Mouse (Mus musculus) CD4-positive helper T cell, adult 2 months (primary cell): ENCODE data around the gene Proser3.
"Not testable (repeated sequence)": the region's sequence is repeated elsewhere in the genome, so short reads cannot be mapped to it uniquely, and the experiment has no call there.

Experiments
- DNase-seq: peaks from one replicate; pipeline ENCODE4 v3.0.0-alpha.2; 2012; ENCODE audit warnings: low read depth, missing footprints, low spot score

Gene Proser3

DNA sequence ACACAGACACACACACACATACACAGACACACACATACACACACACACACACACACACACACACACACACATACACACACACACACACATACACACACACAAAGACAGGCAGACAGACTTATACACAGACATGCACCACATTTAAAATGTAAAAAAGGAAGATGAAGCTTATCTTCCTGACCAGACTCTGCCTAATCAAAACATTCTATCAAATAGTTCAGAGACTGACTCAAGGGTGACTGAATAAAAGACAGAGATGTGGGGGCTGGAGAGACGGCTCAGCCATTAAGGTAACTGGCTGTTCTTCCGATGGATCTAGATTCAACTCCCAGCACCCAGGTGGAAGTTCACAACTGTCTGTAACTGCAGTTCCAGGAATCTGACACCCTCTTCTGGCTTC lies 7.8 kb downstream of the Proser3 start:
- DNase-seq: no peak

GRCm38 (mm10) chr7:30540572-30540971 lies 11.5 kb downstream of the Proser3 start:
- no peak for DNase-seq

DNA sequence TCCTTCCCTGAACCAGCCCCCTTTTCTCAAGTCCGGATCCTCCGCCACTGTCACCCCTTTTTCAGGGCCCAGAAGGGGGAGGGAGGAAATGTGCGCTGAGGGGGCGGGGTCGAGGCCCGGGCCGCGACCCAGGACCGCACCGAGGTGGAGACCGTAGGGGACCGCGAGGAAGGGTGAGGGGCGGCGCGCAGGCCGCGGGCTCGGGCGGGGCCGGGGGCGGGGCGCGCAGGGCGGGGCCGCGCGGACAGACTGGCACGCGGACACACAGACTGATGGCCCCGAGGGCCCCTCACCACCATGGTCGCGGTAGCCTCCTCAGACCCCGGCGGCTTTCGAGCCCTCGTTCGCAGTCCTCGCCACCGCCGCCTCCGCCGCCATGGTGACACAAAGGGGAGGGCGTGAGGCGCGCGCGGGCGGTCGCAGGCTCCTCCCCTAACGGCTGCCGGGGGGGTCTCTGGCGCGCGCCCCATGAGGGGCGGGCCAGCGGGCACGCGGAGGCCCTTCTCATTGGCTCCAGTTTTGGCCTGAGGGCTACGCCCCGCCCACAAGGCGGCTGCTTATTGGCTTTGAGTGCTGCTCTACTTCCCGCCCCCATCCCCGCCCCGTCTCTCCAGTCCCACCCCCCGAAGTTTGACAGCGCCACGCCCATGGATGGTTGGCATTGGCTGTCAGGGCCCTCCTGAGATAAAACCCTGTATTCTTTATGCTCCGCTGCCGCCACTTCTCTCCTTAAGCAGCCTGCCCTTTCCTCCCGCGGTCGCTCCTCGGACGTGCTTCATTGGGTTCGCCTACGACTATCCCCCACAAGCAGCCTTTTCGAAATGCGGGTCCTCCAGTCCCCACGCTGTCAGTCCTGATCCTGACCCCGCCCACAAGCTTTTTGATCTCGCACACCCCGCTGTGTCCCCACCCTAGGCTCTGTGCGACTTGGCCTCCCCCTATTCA lies 17.2 kb downstream of the Proser3 start, which contains the start of gene Arhgap33:
Gene Arhgap33 (minus strand): TSS at position 428 of the 945 bp plus-strand sequence.
- peak; percentile 98 for DNase-seq

- no peak for DNase-seq
These were observed 18.0 kb downstream of the Proser3 start for GRCm38 (mm10) chr7:30533941-30534632.

DNA sequence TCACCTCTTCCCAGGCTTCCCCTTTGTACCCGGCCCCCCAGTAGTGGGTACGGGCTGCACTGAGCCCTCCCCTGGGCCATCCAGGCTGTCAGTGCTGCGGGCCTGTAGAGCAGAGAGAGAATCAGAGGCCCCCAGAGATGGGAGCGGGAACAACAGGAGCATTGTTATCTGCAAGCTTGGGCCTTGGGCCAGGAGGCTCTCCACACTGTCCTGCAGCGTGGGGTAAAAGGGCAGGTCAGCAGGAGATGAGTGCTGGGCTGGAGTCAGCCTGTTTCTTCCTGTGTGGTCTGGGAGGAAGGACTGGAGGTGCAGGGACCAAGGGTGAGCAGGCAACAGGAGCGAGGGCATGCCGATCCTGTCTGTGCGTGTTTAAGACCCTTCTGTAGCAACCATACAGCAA lies 19.2 kb downstream of the Proser3 start:
- DNase-seq: no peak

GRCm38 (mm10) chr7:30531291-30531815 lies 20.7 kb downstream of the Proser3 start:
- no peak for DNase-seq

DNA sequence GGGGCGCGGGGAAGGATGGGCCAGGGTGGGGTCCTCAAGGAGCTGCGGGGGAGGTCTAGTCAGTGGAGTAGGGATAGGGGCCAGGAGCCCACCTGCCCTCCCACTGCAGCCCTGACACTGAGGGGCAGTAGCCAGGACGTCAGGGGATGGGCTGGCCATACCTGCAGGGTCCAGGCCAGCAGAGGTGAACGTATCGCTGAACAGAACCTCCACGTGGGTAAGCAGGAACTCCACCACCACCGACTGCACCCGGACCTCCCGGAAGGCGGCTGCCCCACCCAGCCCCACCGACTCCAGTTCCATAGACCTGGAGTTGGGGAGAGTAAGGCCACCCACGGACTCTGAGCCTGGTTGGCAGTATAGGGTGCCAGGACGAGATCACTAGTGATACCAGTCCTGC lies 25.1 kb downstream of the Proser3 start:
- no peak for DNase-seq

GRCm38 (mm10) chr7:30526399-30526798 lies 25.7 kb downstream of the Proser3 start:
- no peak for DNase-seq

DNA sequence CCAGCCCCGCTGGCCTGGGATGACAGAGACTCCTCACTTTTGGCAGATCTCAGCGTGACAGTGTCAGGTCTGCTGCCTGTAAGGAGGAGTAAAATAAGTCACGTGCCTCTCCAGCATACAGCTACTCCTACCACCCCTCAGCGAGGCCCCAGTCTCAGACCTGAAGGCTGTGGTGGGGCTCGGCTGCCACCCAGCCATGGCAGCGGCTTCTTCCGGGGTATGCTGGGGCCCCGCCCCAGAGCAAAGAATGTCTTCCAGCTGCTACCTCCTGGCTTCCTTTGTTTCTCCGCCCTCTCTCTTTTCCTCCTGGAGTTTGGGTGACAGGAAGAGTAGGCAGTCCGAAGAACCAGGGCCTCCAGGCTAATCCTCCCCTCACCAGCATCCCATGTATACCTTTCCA lies 26.1 kb downstream of the Proser3 start:
- no peak for DNase-seq

GRCm38 (mm10) chr7:30524487-30524886 lies 27.6 kb downstream of the Proser3 start:
- no peak for DNase-seq

GRCm38 (mm10) chr7:30522871-30523270 lies 29.2 kb downstream of the Proser3 start:
- no peak for DNase-seq

GRCm38 (mm10) chr7:30520856-30521255 lies 31.2 kb downstream of the Proser3 start:
- DNase-seq: no peak

DNA sequence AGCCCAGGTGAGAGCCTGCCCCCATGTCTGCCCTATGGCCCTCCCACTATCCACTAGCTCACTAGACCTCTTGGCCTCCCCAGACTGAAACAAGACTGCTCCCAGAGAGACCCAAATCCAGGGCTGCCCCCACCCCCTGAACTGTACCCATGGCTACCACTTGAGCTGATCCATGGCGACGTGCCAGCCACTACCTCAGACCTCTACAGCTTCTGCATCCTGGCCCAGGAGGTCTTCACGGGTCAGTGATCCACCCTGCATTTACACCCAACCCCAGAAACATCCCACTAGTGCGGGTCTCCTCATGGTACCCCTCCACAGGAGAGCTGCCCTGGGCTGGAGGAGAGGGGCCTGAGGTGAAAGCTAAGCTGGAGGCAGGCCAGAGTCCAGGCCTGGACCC lies 31.7 kb downstream of the Proser3 start:
- no peak for DNase-seq

GRCm38 (mm10) chr7:30518325-30518724 lies 33.8 kb downstream of the Proser3 start:
- no peak for DNase-seq

DNA sequence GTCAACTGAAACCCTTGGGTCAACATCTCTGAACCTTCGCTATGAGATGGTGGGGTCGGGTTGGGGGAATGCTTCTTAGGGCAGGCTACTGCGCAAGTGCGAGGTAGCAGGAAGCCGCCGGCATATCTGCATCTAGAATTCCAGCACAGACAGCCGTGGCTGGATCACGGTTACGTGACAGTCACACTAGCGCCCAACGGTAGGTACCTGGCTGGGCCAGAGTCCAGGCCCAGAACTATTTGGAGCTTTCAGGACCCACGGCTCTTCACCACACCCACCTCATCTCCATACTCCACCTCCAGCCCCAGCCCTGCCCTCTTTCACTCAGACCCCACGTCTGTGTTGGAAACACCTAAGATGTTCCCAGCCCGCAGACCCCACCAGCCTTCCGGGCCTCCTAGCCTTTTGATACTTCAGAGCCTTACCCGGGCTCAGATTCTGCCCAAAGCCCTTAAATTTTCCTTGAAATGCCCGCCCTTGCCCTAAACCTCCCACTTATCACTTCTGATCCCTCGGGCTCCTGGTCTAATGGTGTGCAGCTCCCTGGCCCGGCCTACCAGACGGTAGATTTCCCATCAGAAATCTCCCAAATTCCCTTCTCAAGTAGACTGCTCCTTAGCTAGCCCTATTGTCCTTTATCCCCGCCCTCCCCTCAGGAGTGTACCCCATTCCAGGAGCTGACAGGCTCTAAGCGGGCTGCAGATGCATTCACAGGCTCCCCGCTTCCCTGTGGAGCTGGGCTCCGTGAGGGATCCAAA lies 36.9 kb downstream of the Proser3 start:
- no peak for DNase-seq

- DNase-seq: no peak
These were observed 44.0 kb downstream of the Proser3 start for GRCm38 (mm10) chr7:30508061-30508460.

DNA sequence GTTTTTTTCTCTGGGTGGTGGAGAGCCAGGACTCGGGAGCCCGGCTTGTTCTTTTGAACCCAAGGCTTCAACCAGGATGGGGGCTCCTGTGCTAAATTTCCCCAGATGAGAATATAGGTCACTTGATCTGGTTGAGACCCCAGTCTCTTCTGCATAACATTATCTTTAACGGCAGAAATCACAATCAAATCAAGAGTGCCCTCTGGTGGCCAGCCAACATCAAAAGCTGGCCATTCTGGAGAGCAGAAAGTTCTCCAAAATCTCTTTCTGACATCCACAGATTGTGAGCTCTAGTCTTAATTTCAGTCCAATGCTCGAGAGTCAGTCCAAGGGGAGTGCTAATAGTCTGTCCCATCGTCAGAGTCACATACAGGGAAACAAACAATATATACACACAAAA lies 50.9 kb downstream of the Proser3 start:
- not testable (repeated sequence) for DNase-seq

DNA sequence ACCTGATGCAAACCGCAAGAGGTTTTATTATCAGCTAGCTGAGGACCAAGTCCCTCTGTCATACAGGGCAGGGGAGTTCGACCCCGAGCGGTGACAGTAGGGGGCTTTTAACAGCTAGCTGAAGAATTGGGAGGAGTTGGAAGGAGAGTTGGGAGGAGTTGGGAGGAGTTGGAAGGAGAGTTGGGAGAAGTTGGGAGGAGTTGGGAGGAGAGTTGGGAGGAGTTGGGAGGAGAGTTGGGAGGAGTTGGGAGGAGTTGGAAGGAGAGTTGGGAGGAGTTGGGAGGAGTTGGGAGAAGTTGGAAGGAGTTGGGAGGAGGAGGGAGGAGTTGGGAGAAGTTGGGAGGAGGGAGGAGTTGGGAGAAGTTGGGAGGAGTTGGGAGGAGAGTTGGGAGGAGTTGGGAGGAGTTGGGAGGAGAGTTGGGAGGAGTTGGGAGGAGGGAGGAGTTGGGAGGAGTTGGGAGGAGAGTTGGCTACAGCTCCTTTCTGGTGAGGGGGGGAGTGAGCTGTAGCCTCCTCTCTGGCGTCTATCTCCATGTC lies 56.5 kb downstream of the Proser3 start:
- DNase-seq: not testable (repeated sequence)

- no peak for DNase-seq
These were observed 58.6 kb downstream of the Proser3 start, which contains the start of gene Prodh2 for GRCm38 (mm10) chr7:30493401-30493931. TSS of gene Prodh2 (plus strand) at chr7:30493622.

- DNase-seq: peak; percentile 72
These were observed 59.3 kb downstream of the Proser3 start for GRCm38 (mm10) chr7:30492765-30493164.

GRCm38 (mm10) chr7:30490957-30491307 lies 61.2 kb downstream of the Proser3 start:
- no peak for DNase-seq
